Mouse (Mus musculus) c-Kit-positive CD71-negative TER-119-negative erythroid progenitor cells, embryonic 14.5 days (primary cell): ENCODE data around the gene Cyb5d1.
A peak's percentile ranks its signal among the peaks of the same experiment; 100 is the strongest.

Source experiments
- DNase-seq: peaks from one replicate; pipeline ENCODE4 v3.0.0-alpha.2; 2013; ENCODE audit warnings: low read depth

Gene Cyb5d1

DNA sequence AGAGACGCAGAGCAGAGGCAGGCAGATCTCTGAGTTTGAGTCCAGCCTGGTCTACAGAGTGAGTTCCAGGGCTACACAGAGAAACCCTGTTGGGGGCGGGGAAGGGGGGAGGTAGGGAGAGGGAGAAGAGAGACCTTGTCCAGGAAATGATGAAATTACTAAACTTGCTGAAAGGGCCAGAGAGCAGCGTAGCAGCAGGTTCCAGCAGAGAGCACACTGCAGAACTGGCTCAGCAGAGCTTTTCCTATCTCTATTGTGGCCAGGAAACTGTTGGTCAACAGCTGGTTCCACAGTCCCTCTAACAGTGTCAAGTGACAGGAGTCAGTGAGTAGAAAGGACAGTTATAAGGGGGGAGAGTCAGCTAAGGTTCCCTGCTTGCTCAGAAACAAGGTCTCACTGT is 15.8 kb downstream of the Cyb5d1 start:
- no peak for DNase-seq

DNA sequence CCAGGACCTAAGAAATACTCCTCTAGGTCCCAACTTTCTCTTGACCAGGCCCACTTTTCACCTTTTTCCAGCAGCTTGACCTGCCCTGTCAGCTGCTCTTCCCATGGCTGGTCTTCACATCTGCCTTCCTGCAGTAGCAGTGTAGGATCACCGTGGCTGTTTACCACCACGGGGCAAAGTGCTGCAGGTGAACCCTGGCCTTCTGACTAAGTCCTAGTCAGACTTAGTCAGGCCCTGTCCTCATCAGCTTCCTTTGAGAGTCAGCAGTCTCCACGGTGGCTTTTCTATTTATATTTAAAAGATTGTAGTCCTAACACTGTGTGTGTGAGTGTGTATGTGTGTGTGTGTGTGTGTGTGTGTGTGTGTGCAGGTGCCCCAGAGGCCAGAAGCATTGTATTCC is 17.7 kb downstream of the Cyb5d1 start:
- DNase-seq: no peak

DNA sequence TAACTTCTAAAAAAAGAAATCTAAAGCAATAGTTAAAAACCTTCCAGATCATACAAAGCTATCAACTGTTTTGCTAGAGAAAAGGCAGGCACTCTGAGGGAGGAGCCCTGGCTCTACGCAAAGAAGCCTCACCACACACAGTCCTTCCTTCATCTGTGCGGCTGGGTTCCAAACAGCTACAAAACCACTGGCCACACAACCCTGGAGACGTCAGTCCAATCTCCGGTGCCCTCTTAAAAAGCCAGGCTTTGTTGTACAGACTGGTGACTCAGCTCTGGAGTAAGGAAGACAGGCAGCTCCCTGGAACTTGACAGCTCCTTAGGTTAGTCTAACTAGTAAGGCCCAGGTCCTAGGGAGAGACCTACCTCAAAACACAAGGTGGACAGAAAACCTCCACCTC is 19.8 kb downstream of the Cyb5d1 start:
- no peak for DNase-seq

DNA sequence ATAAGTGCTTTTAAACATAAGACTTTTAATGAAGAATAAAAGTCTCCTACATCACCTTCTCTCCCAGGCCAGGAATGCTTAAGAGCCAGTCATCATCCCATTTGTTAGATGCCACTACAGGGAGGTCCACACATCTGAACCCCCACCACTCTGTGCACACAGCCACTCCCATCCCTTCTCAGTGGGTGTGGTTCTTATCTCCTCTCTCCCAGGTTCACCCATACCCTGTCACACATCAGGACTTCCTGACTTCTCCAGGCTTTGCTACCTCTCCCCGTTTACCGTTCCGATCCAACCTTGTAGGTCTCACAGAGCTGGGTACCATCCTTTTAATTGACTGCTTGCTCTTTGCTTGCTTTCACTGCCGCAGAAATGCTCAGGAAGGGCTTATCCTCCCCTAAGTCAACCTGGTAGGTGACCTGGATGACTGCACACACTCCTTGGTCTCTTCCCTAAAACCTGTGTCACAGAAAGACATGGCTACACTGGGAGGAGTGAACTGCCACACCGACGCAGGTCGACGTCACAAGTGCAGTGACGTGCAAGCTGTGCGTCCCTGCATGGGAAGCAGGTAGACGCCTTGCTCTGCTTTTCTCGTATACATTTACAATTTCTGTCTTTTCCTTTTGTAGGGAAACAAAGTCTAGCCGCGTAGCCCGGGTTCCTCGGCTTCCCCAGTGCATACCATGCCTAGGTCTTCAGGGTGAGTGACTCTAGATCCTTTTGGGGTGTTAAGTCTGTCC is 22.0 kb downstream of the Cyb5d1 start:
- DNase-seq: no peak

DNA sequence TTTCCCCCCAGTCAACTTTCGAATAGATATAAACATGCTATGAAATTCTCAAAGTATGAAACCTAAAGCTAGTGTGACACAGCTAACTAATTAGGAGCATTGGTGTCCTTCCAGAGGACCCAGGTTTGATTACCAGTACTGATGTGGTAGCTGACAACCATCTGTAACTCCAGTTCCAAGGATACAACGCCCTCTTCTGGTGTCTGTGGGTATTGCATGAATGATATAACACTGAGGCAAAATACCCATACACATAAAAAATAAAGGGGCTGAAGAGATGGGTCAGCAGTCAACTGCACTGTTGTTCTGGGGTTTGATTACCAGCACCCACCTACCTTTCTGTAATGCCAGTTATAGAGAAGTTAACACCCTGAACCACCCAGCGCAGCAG is 22.7 kb downstream of the Cyb5d1 start:
- no peak for DNase-seq

DNA sequence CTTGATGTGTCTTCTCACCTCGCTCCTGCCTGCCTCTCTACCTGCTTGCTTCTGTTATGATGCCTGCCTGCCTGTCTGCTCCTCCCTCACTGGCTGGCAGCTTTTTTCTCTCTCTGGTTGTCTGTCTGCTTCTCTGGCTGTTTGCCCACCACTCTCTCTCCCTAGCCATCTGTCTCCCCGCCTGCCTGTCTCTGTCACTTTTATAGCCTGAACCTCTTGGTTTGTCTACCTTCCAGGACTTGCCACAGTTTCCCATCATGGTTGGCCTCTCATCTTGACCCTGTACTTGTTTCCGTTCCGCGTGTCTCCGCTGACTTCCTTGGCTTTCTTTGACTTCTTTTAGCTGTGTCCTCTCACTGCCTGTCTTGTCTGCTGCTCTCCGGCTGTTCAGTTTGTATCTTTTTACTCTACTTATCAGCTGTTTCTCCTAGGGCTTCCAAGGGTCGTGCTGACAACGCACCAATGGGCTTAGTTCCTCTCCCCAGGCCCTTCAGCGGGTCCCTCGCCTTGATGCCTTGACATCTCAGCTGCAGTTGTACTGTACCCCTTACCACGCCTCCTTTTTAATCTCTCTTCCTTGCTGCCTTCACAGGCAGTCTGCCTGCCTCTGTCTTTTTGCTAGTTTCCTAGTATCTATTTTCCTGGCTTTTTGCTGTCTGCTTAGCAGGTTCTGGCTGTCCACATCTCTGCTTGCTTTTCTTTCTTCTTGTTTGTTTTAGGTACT is 23.2 kb downstream of the Cyb5d1 start:
- DNase-seq: no peak

DNA sequence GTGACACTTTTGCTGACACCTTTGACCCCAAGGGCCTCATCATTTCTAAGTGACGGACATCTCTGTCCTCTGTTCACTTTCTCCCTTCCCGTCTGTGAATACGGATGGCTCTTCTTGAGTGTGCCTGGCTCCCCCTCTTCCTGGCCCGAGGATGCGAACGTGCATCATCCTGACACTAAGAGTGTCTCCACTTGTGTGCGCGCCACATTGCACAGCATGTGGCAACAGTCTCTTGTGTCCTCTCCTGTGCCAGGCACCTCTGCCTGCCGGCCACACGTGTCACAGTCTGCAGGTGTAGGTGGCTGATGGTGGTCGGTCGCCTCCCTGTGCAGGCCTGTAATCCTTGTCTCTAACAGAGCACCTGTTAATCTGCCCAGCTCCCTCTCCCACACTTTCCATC is 23.8 kb downstream of the Cyb5d1 start:
- no peak for DNase-seq

DNA sequence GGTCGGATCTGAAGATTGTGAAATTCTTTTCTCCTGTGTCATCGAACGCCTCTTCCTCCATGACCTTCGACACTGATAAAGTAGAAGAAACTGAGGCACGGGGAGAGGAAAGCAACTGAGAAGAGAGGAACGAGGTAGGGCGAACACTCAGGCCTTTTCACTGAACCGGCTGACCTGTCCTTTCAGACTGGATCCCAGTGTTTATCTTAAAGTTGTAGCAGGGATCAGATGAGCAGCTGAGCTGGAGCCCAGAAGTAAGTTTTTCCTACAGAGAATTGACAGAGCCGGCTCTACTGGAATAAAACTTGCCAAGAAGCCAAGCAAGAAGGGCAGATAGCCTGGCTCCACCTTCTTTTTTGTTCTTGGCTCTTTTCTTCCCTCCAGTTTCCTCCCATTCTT is 24.6 kb downstream of the Cyb5d1 start:
- DNase-seq: no peak

DNA sequence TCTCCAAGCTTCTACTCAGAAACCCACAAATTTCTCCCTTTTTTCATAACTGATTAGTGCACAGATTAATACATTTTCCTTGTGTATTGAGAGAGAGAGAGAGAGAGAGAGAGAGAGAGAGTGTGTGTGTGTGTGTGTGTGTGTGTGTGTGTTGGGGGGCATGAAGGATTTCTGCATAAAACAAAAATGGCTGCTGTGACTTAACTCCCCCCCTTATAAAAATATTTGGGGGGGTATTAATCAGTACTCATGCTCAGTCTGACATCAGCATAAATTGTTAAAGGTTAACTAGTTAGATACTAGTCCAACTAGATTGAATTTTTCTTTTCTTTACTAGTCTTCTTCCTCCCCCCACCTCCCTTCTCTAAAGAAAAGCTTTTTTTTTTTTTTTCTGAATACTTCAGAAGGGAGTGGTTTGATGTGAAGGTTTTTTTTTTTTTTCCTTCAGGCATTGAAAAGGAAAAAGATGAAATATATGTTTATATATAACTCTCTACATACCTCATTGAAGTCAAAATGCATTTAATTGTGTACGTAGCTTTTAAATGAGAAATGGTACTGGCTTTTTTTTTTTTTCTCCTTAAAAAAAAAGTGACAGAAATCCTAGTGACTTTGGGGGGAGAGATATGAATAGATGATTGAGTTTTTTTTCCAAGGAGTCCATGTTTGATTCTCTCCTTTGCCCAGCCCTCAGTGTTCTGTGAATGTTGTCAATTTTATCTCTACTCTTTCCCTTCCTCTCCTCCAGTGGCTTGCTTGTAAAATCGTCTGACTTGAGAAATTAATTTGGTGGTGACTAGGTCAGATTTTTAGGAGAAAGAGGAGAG is 25.2 kb downstream of the Cyb5d1 start:
- no peak for DNase-seq

DNA sequence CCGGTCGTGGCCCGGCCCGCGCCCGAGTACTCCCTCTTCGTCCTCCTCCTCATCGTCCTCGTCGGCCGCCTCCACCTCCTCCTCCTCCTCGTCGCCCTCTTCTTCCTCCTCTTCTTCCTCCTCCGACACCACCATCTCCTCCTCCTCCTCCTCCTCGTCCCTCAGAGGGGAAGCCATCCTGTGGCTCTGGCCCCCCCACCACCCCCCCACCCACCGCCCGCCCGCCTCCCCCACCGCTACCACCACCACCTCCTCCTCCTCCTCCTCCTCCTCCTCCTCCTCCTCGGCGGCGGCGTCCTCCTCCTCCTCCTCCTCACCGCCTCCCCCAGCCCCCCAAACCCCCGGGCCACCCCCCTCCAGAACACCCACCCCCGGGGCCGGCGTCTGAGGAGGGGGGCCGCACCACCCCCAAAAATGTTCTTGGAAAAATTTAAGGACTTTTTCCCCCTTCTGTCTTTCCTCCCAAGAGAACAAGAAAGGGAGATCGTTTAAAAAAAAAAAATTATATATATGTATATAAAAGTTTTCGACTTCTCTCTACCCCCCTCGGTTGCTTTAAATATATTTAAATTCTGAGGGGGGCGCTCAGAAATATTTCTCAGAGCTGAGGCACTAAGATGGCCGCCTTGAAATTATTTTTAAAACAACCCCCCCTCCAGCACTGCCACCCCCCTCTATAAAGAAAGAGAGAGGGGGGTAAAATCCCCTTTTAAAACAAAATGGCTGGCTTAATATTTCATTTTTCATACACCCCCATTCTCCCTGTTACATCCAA is 26.0 kb downstream of the Cyb5d1 start, which contains the start of gene Chd3:
Gene Chd3 (minus strand): TSS at position 192 of the 775 bp plus-strand sequence.
- no peak for DNase-seq

DNA sequence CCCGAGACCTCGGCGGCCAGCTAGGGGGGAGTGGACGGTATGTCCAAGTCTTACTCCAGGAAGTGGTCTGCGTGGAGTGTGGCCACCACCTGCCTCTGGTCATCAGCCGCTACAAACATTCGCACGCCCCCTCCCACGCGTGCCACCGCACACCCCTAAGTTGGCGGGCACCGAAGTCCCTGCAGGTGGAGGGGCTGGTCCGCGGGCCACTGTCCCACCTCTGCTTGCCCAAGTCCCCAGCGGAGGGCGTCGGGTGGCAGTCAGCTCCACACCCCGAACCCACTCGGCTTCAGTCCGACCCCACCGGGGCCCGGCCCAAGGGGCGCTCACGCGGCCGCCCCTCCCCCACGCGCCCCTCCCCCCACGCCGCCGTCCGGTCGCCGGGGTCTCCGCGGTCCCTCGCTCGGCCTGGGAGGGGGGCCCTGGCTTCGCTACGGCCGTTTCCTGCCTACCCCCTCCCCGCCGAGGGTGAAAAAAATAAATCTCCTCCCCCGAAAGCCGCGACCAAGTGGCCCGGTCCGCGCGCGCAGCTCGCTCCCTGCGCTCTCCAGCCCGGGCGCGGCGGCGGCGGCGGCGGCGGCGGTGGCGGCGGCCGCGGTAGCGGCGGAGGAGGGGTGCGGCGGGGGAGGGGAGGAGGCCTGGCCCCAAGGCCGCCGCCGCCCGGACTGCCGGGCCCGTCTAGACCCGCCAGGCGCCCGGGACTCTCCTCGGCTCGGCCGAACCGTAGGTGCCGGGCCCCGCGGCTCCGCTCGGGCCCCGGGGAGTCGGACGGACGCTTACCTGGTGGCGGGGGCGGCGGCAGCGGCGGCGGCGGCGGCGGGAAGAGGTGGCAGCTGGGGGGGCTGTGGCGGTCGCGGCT is 26.8 kb downstream of the Cyb5d1 start:
- DNase-seq: no peak

DNA sequence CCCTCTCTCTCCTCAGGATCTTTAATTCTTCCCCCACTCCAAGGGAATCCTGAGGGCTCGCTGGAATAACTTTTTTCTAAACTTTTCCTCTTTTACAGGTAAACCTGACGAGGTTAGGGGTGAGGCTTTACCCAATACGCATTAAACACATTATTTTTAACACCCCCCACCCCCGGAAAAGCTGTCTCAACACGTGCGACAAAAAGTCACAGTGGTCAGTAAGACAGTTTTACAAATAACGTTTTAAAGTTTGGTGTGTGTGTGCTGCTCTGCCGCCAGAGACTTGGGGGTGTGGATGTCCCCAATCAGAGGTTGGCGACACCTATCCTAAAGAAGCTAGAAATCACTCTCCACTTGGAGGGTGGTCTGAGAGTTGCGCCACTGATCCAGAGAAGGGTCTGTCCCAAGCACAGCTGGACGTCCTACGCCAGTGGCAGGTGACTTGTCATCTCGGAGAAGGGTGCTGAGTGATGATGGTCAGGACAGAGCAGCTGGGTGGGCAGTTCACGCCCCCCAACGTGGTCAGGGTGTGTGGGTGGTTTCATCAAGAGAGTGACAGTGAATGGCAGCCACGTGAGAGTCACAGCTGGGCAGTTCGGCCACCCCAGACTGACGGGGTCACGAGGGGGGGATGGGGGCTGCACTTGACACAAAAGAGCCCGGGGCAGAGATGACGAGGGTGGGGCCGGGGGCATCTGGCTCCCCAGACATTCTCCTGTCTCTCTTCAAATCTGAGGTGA is 27.6 kb downstream of the Cyb5d1 start:
- DNase-seq: no peak

DNA sequence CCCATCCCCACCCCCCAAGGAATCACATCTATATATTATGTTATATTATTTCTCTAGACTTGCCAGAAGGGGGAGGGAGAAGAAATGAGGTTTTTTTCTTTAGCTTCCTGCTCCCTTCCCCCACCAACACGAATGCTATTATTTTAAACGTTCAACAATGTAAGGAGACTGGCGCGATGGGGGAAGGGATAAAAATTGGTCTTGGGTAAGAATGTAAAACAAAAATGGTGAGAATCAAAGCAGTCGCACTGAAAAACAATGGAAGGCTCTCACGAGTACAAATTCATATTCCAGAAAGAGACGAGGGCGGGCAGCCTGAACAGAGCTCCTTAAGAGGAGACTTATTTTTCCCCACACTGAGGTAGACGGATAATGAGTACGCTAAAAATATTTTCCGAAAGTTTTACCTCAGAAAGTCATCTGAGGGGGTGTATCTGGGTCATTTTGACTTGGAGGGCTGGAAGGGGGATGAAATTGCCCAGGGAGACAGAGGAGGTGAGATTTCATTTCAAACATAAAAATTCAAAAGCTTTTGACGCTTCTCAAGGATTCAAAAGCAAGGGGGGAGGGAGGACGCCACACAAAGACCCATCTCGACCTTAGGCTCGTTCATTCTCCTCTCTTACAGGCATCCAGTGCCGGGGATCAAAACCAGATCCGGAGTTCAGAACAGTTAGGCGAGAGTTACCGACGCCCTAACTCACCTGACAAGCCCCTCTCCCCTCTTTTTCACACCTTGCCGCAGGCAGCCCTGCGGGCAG is 28.4 kb downstream of the Cyb5d1 start:
- DNase-seq: no peak

DNA sequence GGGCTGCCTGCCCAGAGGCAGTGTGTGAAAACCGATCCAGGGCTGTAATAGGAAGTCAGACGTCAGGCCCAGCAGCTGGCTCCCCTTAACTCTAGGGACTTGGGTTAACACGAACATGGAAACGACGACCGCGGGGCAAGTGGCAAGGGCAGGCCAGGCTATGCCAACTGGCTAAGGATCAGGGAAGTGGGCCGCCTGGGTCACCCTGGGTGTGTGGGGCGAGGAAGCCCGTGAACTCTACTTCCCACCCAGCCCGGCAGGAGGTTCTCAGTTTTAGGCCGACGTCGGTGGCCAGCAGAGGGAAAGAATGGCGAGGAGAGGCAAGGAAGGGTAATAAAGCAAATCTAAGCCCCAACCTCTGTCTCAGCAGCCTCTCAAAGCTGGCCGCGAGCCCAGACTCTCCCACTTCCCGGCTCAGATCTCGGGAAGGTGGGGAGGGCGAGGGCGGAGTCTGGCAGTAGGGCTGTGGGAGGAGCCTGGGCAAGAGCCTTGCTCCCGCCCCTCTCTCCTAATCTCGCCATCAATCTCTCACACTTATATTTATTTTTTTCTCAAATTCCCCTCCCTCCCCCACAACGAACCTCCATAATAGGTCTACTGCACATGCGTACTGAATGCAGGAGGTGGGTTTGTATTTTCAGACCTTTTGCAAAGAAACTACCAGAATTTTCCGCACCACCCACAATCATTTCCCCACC is 29.1 kb downstream of the Cyb5d1 start:
- peak; percentile 40 for DNase-seq

DNA sequence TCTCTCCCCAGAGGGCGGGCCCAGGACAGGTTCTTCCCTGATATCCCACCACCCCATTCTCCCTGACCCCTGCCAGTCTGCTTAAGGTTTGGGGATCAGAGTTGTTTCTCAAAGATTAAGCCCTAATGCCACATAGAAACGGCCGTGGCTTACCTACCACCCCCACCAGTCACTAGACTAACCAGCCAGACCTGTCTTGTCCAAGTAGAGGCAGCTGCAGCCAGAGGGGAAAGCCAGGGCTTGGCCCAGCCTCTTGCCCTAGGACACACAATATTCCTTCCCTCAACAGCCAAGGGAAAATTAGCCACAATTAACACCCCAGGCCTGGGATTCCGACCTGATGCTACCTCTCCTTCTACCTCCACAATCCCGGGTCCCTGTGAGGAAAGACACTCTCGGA is 29.7 kb downstream of the Cyb5d1 start:
- DNase-seq: no peak

DNA sequence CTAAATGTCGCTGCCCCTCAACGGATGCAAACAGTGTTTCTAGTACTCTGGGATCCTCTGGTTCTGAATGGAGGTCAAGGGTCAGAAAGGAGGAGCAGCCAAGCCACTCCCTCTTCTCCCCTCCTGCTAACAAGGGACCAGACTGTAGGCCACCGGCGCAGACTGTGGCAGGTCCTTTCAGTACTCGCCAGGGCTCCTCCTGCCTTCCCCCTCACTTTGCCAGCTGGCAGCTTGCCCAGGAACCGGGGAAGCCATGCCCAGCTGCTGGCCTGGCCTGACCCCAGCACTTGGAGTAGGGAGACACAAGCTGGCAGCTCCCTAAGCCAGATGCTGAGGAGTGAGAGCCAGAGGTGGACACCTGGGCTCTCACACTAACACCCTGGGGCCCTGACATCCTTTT is 30.5 kb downstream of the Cyb5d1 start:
- no peak for DNase-seq

DNA sequence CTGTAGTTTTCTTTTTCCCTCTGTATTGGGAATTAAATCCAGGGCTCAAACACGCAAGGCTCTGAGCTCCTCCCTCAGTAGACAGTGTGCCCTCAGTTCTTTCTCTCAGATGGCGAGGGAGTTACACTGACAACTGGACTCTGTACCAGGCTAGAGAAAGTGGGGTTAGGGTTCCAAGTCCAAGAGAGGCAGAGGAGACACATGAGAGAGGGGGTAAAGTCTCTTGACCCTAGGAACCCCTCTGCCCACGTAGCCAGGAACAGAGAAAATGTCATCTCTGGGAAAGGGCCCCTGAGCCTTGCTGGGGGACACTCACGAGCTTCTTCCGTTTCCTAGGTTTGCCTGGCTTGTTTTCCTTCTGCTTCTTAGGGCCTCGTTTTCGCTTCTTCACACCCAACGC is 31.1 kb downstream of the Cyb5d1 start:
- DNase-seq: no peak

DNA sequence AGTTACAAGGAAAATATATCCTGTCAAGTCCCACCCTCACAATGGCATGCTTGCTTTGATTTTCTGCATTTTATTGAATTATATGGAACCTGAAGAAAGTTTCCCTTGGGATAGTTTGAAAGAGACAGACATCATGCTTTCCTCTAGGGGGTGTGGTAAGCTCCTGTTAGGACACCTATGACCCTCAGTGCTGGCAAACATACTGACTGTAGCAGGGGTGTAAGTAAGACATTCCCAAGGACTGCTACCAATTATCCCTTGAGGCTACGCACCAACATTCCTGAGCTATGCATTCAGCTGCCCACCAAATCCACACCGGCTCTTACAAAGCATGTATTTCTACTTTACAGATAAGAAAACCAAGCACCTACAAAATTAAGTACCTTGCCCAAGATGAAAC is 33.0 kb downstream of the Cyb5d1 start:
- no peak for DNase-seq

DNA sequence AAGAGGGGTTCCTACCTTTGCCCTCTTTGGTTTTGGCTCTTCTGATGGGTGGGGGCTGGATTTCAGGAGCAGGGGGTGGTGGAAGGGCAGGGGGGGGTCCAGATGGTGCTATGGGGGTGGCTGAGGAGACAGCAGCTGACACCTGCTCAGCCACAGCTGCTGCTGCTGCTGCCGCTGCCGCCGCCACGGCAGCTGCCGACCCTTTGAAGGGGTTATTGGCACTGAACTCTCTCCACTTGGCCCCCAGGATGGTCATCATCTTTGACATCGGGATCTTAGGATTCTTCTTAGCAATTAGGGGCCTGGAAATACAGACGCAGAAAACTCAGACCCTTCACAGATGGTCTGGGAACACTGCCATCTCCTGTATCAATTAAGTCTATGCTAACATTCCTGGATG is 33.4 kb downstream of the Cyb5d1 start:
- DNase-seq: no peak
